Mouse (Mus musculus): ENCODE results near the gene Chrna10. TPM values are rescaled to one million over a fixed set of nuclear protein-coding genes. Genes with fewer than 3 reads are reported as not detected.

The Chrna10 gene
- polyA plus RNA-seq, 1 experiment from 2014 or later, result not detected

GRCm38 (mm10) chr7:102104126-102104525 is 12.5 kb downstream of the Chrna10 start:
- no peak overlapping the region for H3K4me3 ChIP-seq
- H3K4me2 ChIP-seq (replicated peaks), result no peak overlapping the region
- no peaks in the 10 kb centered on the region for H3K27me3 ChIP-seq
- peaks cover 21% of the 10 kb centered on the region for H3K4me1 ChIP-seq
- H3K9ac ChIP-seq, result no peak overlapping the region
- H3K9me3 ChIP-seq, result no peaks in the 10 kb centered on the region
- no peak for ATAC-seq (ENCODE audit: insufficient number of reproducible peaks, insufficient read depth, low FRiP score, low TSS enrichment)
- no peak overlapping the region for H3K27ac ChIP-seq
- WGBS, result 78% methylated on average over 5 of the region's 5 CpGs
- H3K36me3 ChIP-seq, result no peaks in the 10 kb centered on the region

DNA sequence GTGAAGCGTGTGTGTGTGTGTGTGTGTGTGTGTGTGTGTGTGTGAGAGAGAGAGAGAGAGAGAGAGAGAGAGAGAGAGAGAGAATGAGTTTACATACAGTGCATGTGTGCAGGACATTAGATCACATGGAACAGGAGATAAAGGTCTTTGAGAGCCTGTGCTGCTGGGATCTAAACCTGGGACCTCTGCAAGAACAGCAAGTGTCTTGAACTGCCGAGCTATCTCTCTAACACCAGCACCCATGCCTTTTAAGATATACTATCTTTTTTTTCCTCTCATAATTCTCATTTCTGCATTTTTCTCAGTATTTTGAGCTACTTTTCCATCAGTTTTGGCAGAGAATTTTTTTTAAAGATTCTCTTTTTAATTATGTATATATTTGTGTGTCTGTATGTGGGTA is 13.1 kb downstream of the Chrna10 start:
- Histone ChIP-seq H3K4me1 (peaks cover 21% of the 10 kb centered on the region), H3K4me3 (no peak overlapping the region), H3K27ac (no peak overlapping the region), H3K9me3 (no peaks in the 10 kb centered on the region), H3K36me3 (no peaks in the 10 kb centered on the region), H3K27me3 (no peaks in the 10 kb centered on the region), H3K9ac (no peak overlapping the region), H3K4me2 (replicated peaks) (no peak overlapping the region)
- ATAC-seq (ENCODE audit: insufficient number of reproducible peaks, insufficient read depth, low FRiP score, low TSS enrichment), result no peak
- 78% methylated on average over 2 of the region's 2 CpGs for WGBS

GRCm38 (mm10) chr7:102102696-102103095 is 13.9 kb downstream of the Chrna10 start:
- H3K36me3 ChIP-seq, result no peaks in the 10 kb centered on the region
- H3K9ac ChIP-seq, result no peak overlapping the region
- WGBS, result 43% methylated on average over 6 of the region's 6 CpGs
- no peak overlapping the region for H3K27ac ChIP-seq
- ATAC-seq (ENCODE audit: insufficient number of reproducible peaks, insufficient read depth, low FRiP score, low TSS enrichment), result no peak
- H3K9me3 ChIP-seq, result no peaks in the 10 kb centered on the region
- no peaks in the 10 kb centered on the region for H3K27me3 ChIP-seq
- peaks cover 21% of the 10 kb centered on the region for H3K4me1 ChIP-seq
- H3K4me3 ChIP-seq, result no peak overlapping the region
- H3K4me2 ChIP-seq (replicated peaks), result no peak overlapping the region

DNA sequence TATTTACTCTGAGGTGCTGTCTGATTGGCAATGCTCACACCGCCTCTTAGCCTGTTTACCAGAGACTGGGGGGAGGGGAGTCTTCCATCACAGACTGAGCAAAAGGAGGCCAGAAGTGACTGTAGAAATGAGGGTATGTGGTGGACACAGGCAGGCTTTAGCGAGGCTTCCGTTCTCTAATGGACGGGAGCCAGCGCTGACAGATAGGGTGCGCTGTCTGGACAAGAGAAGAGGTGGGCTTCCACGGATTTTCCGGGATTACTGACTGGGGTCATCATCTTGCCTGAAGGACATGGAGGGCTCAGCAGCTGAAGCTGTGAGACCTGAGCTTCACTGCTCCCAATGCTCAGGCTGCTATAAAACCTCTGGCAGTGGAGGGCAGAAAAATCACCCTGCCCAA is 14.4 kb downstream of the Chrna10 start:
- WGBS, result 51% methylated on average over 8 of the region's 8 CpGs
- H3K9me3 ChIP-seq, result no peaks in the 10 kb centered on the region
- no peak for ATAC-seq (ENCODE audit: insufficient number of reproducible peaks, insufficient read depth, low FRiP score, low TSS enrichment)
- no peaks in the 10 kb centered on the region for H3K27me3 ChIP-seq
- H3K4me2 ChIP-seq (replicated peaks), result no peak overlapping the region
- peaks cover 21% of the 10 kb centered on the region for H3K4me1 ChIP-seq
- no peak overlapping the region for H3K4me3 ChIP-seq
- no peaks in the 10 kb centered on the region for H3K36me3 ChIP-seq
- H3K9ac ChIP-seq, result no peak overlapping the region
- H3K27ac ChIP-seq, result no peak overlapping the region

DNA sequence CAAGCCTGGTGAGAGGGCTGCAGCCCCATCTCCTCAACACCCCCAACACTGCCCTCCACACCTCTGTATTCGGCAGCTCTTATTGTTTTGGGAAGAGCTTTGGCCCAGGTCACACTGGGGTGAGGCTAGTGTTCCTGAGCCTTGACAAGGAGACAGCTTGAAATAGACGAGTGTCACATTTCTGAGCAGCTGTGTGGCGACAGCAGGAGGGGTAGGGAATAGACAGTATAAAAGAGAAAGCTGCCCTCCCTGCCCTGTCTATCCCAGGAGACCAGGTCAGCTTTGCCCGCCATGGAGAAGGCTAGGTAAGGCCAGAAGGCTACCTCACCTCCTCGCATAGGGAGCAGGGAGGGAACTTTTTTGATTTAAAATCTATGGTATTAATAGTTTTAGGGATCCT is 15.1 kb downstream of the Chrna10 start, which contains the start of gene Art1:
Art1 (plus strand) TSS at position 257 of the 400 bp plus-strand sequence.
- Histone ChIP-seq H3K4me1 (peaks cover 16% of the 10 kb centered on the region), H3K27me3 (no peaks in the 10 kb centered on the region), H3K9me3 (no peaks in the 10 kb centered on the region), H3K4me2 (replicated peaks) (no peak within 1 kb of the TSS; the same call in 1 of the 2 replicates), H3K4me3 (no peak within 1 kb of the TSS), H3K36me3 (no peaks in the 10 kb centered on the region), H3K9ac (no peak within 1 kb of the TSS), H3K27ac (no peak within 1 kb of the TSS)
- WGBS, result 37% methylated on average over 5 of the region's 5 CpGs
- ATAC-seq (ENCODE audit: insufficient number of reproducible peaks, insufficient read depth, low FRiP score, low TSS enrichment), result no peak

DNA sequence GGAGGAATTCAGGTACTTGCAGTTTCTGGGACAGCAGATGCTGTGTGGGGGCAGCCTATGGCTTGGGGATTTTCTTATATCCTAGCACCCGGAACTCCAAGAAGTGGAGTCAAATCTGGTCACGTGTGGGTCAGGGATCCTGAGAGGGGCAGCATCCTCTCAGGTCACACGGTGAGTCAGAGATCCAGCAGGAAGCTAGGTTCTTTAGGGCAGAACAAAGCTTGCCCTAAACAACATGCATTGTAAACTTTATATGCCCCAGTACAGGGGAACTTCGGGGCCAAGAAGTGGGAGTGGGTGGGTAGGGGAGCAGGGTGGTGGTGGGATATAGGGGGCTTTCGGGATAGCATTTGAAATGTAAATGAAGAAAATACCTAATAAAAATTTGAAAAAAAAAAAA is 15.8 kb downstream of the Chrna10 start:
- Histone ChIP-seq H3K27me3 (no peaks in the 10 kb centered on the region), H3K27ac (no peak overlapping the region), H3K4me1 (peaks cover 16% of the 10 kb centered on the region), H3K9ac (no peak overlapping the region), H3K36me3 (0 out of 2 replicates have a peak, but pooled peaks cover 2% of the 10 kb centered on the region), H3K4me3 (no peak overlapping the region), H3K4me2 (replicated peaks) (no peak overlapping the region), H3K9me3 (no peaks in the 10 kb centered on the region)
- 58% methylated on average over 5 of the region's 5 CpGs for WGBS
- ATAC-seq (ENCODE audit: insufficient number of reproducible peaks, insufficient read depth, low FRiP score, low TSS enrichment), result no peak

DNA sequence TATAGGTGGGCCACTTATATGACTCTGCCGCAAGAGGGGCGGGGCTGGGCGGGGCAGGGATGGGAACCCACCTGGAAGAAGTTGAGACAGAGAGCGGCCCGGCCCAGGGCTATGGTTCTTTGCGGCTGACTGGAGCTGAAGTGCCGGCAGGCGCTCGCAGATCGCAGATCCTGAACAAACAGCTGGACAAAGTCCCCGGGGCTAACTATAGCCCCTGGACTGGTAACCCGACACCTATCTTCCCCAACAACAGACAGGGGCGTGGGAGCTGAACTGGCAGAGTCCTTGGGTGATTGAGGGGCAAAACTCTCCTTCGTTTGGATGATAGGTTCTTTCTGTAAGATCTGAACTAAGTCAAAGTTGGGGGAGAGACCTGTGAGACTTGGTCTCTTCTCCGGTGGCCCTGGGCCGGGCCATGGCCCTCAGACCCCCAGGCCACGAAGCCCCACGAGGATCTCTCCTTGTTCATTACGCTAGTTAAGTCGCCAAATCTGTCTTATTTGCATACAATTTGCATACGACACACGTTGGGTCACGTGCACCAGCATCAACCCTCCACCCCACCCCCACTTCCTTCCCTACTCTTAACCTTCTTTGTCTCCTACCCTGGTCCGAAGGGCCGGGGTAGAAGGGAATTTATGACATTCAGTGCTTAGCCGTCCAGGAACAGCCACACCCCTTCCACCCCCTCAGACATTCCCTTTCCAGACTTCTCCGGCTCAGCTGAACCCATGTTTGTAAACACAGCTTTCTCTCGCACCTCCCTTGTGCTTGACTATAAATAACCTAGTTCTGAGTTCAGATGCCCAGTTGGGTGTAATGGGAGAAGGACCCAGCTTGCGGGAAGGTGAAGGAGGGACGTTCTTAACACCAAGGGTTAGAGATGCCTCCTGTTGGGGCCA is 16.6 kb downstream of the Chrna10 start:
- Histone ChIP-seq H3K4me3 (peak overlapping the region; percentile 27), H3K36me3 (peaks cover 7% of the 10 kb centered on the region; the same call in 1 of the 2 replicates), H3K4me2 (replicated peaks) (peak overlapping the region; percentile 50), H3K4me1 (peaks cover 16% of the 10 kb centered on the region), H3K9me3 (no peaks in the 10 kb centered on the region), H3K27me3 (no peaks in the 10 kb centered on the region), H3K27ac (peak overlapping the region; percentile 30; the same call in 1 of the 2 replicates), H3K9ac (no peak overlapping the region; the same call in 1 of the 2 replicates)
- 0 out of 2 replicates have a peak, but pooled peaks have one; percentile 25 for ATAC-seq (ENCODE audit: insufficient number of reproducible peaks, insufficient read depth, low FRiP score, low TSS enrichment)
- 5% methylated on average over 30 of the region's 30 CpGs for WGBS

DNA sequence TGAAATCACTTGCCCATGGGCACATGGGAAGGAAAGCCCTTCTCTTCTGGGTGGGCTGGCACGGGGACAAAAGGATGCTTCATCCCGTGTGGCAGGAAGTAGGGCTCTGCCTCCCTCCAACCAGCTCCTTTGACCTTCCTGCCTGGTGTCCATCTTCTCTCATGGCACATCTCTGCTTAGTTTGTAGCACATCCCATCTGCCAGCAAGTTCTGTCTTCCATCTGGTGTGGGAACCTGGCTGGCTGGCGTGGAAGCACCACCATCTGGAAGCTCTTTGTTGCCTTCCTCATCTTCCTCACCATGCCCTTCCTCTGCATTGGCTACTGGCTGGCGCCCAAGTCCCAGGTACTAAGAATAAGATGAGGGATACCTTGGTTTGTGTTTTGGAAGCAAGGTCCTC is 29.3 kb downstream of the Chrna10 start:
- Histone ChIP-seq H3K4me1 (no peaks in the 10 kb centered on the region), H3K4me2 (replicated peaks) (no peak overlapping the region), H3K27me3 (no peaks in the 10 kb centered on the region), H3K27ac (no peak overlapping the region), H3K36me3 (peaks cover 69% of the 10 kb centered on the region), H3K9me3 (no peaks in the 10 kb centered on the region), H3K4me3 (no peak overlapping the region), H3K9ac (no peak overlapping the region)
- ATAC-seq (ENCODE audit: insufficient number of reproducible peaks, insufficient read depth, low FRiP score, low TSS enrichment), result no peak
- 75% methylated on average over 4 of the region's 4 CpGs for WGBS

DNA sequence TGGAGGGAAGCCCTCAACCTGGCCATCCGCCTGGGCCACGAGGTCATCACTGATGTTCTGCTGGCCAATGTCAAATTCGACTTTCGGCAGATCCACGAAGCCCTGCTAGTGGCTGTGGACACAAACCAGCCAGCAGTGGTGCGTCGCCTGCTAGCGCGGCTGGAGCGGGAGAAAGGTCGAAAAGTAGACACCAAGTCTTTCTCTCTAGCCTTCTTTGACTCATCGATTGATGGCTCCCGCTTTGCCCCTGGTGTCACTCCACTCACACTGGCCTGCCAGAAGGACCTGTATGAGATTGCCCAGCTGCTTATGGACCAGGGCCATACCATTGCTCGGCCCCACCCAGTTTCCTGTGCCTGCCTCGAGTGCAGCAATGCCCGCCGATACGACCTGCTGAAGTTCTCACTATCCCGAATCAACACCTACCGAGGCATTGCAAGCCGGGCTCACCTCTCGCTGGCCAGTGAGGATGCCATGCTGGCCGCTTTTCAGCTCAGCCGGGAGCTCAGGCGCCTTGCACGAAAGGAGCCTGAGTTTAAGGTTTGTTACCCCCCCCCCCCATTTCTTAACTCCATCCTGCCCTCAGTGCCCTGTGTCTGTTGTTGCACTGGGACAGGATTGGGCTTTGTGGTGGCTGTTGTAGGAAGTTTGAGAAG is 32.5 kb downstream of the Chrna10 start:
- Histone ChIP-seq H3K4me1 (no peaks in the 10 kb centered on the region), H3K4me3 (no peak overlapping the region), H3K27ac (no peak overlapping the region), H3K27me3 (no peaks in the 10 kb centered on the region), H3K36me3 (peaks cover 84% of the 10 kb centered on the region), H3K4me2 (replicated peaks) (no peak overlapping the region), H3K9me3 (no peaks in the 10 kb centered on the region), H3K9ac (no peak overlapping the region)
- WGBS, result 91% methylated on average over 26 of the region's 26 CpGs
- ATAC-seq (ENCODE audit: insufficient number of reproducible peaks, insufficient read depth, low FRiP score, low TSS enrichment), result no peak

- no peaks in the 10 kb centered on the region for H3K9me3 ChIP-seq
- WGBS, result 83% methylated on average over 5 of the region's 5 CpGs
- no peak within 1 kb of the TSS for H3K9ac ChIP-seq
Observed at GRCm38 (mm10) chr7:102082816-102083215, 33.8 kb downstream of the Chrna10 start, which contains the start of gene Trpc2. TSS of gene Trpc2 (plus strand) at chr7:102083116.

DNA sequence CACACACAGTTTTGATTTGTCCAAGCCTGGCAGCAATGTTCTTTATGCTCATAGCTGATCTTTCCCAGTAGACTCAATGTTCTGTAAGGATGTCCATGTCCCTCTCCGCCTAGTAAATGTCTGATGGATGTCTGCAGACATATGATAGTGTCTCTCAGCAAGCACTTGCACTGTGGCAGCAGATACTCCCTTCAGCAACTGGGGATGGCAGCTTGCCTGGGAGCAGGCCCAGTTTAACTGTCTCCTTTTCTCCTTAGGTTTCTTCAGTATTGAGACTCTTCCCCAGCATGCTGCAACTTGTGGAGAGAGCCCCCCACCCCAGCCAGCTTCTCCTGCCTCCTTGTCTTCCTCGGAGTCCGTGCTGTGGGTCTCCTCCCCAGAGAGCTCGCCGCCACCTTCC is 34.8 kb downstream of the Chrna10 start:
- Histone ChIP-seq H3K4me3 (no peak overlapping the region), H3K9ac (no peak overlapping the region), H3K27me3 (no peaks in the 10 kb centered on the region), H3K36me3 (peaks cover 92% of the 10 kb centered on the region), H3K9me3 (no peaks in the 10 kb centered on the region), H3K4me1 (no peaks in the 10 kb centered on the region), H3K4me2 (replicated peaks) (no peak overlapping the region), H3K27ac (no peak overlapping the region)
- ATAC-seq (ENCODE audit: insufficient number of reproducible peaks, insufficient read depth, low FRiP score, low TSS enrichment), result no peak
- WGBS, result 93% methylated on average over 5 of the region's 5 CpGs

More at GRCm38 (mm10) chr7:102082816-102083215, 33.8 kb downstream of the Chrna10 start, which contains the start of gene Trpc2:
- Histone ChIP-seq H3K4me1 (no peaks in the 10 kb centered on the region), H3K27ac (no peak within 1 kb of the TSS), H3K4me2 (replicated peaks) (no peak within 1 kb of the TSS), H3K27me3 (no peaks in the 10 kb centered on the region), H3K36me3 (peaks cover 84% of the 10 kb centered on the region), H3K4me3 (no peak within 1 kb of the TSS)
- no peak for ATAC-seq (ENCODE audit: insufficient number of reproducible peaks, insufficient read depth, low FRiP score, low TSS enrichment)

DNA sequence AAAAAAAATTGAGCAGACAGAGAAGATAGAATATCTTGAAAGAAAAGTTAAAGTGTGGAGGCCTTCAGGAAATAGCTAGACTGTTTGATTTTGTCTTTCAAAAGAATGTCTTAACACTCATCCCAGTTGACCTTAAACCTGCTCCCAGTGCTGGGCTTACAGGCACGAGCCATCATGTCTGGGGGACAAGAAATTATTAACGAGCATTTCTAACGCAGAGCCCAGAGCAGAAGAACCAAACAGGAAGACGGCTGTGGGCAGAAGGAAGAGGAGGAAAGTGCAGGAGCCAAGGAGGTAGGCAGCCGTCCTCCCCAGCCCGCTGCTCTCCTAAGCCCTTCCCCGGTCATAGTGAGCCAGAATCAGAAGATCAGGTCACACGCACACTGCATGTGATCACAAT is 36.3 kb downstream of the Chrna10 start:
- Histone ChIP-seq H3K4me3 (no peak overlapping the region), H3K36me3 (peaks cover 88% of the 10 kb centered on the region), H3K9ac (no peak overlapping the region), H3K9me3 (no peaks in the 10 kb centered on the region), H3K4me2 (replicated peaks) (no peak overlapping the region), H3K27ac (no peak overlapping the region), H3K27me3 (no peaks in the 10 kb centered on the region), H3K4me1 (no peaks in the 10 kb centered on the region)
- 86% methylated on average over 8 of the region's 8 CpGs for WGBS
- no peak for ATAC-seq (ENCODE audit: insufficient number of reproducible peaks, insufficient read depth, low FRiP score, low TSS enrichment)
